Mouse (Mus musculus) cerebellum, adult 2 months (tissue): ENCODE measurements at regions not wholly inside any gene's neighbourhood (a gene's known extent, or its start where the extent isn't known, plus 50 kb on each side); places are given as distances from the start of the nearest gene placed in this dataset.

Experiments used
- CTCF ChIP-seq: fragments of 200-500 bp; IDR thresholded peaks from 2 replicates; pipeline ENCODE4 v1.5.1; 2011; ENCODE audit warnings: low read depth, mild to moderate bottlenecking, control low read depth, low read length, moderate library complexity, borderline replicate concordance; ENCODE audit not compliant: insufficient read depth
- POLR2A ChIP-seq: fragments of 200-500 bp; IDR thresholded peaks from 2 replicates; pipeline ENCODE4 v1.6.1; 2011; ENCODE audit warnings: low read length, control low read depth, borderline replicate concordance; ENCODE audit not compliant: insufficient read depth

- TF ChIP-seq CTCF (no peak), POLR2A (no peak)
These were observed 215.6 kb upstream of the Bmp2 start for GRCm38 (mm10) chr2:133336177-133336901.
